ENCODE assay signal across 20 mouse cellular contexts in genomic region chr4:152999526-152999925, GRCm38 (mm10).
DNase-seq lines count a peak whose midpoint lies in the region; ATAC-seq and TF ChIP-seq lines count a peak whose summit lies in the region.
"Had no signal": no experiment of that assay in that cellular context is flagged by ENCODE, and none has a peak within 500 bp of the region (broad histone marks: within the 10 kb centered on the region; RNA-seq: fewer than 3 reads in every experiment).

No protein-coding gene starts in this region.

- peaks cover 21% of the 10 kb centered on the region for H3K4me1 ChIP-seq in hindbrain, embryonic 10.5 days (replicated peaks)
- no peaks in the 10 kb centered on the region for H3K4me1 ChIP-seq in hindbrain, postnatal 0 days (ENCODE audit: insufficient read depth, low read length)
- H3K4me1 ChIP-seq in ES-E14 (ENCODE audit: control insufficient read depth in 2 of 2, insufficient read depth in 2 of 2, low read length in 2 of 2, poor library complexity in 1 of 2), result no peaks in the 10 kb centered on the region; a peak in 1 of 4 replicates
- H3K4me1 ChIP-seq in hindbrain, embryonic 11.5 days (replicated peaks; ENCODE audit: control insufficient read depth, insufficient read depth, low read length), result no peaks in the 10 kb centered on the region
- H3K4me1 ChIP-seq in midbrain, embryonic 15.5 days, result peaks cover 7% of the 10 kb centered on the region; the same call in 1 of the 2 replicates
- 0 out of 2 replicates have a peak, but pooled peaks cover 4% of the 10 kb centered on the region for H3K4me1 ChIP-seq in liver, embryonic 12.5 days
- H3K4me1 ChIP-seq: liver, embryonic 13.5 days; stomach, embryonic 15.5 days had no signal

- ATAC-seq in hindbrain, postnatal 0 days, result no peak
- ATAC-seq in hindbrain, embryonic 11.5 days (ENCODE audit: low FRiP score), result no peak
- ATAC-seq in midbrain, embryonic 15.5 days (replicated peaks), result 0 out of 2 replicates have a peak, but pooled peaks have one; percentile 45
- no peak for ATAC-seq in liver, embryonic 12.5 days
- ATAC-seq: forebrain, postnatal 0 days had no signal

- peak; percentile 19 for DNase-seq in hindbrain, embryonic 10.5 days (ENCODE audit: low spot score)
- no peak for DNase-seq in hindbrain, postnatal 0 days (ENCODE audit: low spot score)
- no peak for DNase-seq in ES-E14 (ENCODE audit: low read depth, low spot score)
- DNase-seq in hindbrain, embryonic 11.5 days (ENCODE audit: low spot score), result peak; percentile 28
- no peak for DNase-seq in thymus, adult 18-20 months
- DNase-seq: cerebellum, adult 9-10 months; forebrain, postnatal 0 days; gastrocnemius, adult 2 months; kidney, adult 11 months; kidney, postnatal 14 days; liver, embryonic 13.5 days; right cerebral cortex, postnatal 14 days; thymus, postnatal 36 days had no signal

- 0 out of 2 replicates have a peak, but pooled peaks cover 5% of the 10 kb centered on the region for H3K27me3 ChIP-seq in hindbrain, embryonic 10.5 days (ENCODE audit: insufficient read depth, poor library complexity, severe bottlenecking)
- no peaks in the 10 kb centered on the region for H3K27me3 ChIP-seq in hindbrain, postnatal 0 days (ENCODE audit: insufficient read depth, low read length)
- no peaks in the 10 kb centered on the region for H3K27me3 ChIP-seq in hindbrain, embryonic 11.5 days (ENCODE audit: control insufficient read depth, insufficient read depth, low read length)
- no peaks in the 10 kb centered on the region for H3K27me3 ChIP-seq in midbrain, embryonic 15.5 days (replicated peaks)
- H3K27me3 ChIP-seq in liver, embryonic 12.5 days (replicated peaks), result no peaks in the 10 kb centered on the region
- H3K27me3 ChIP-seq: CH12.LX; liver, embryonic 13.5 days; stomach, embryonic 15.5 days had no signal

- no peak overlapping the region for H3K4me3 ChIP-seq in hindbrain, embryonic 10.5 days
- no peak overlapping the region for H3K4me3 ChIP-seq in hindbrain, postnatal 0 days (ENCODE audit: low read length)
- H3K4me3 ChIP-seq in ES-E14 (ENCODE audit: insufficient read depth in 1 of 2, low read depth in 1 of 2, low read length in 2 of 2, poor library complexity in 1 of 2, severe bottlenecking in 1 of 2), result 0 out of 4 replicates have a peak overlapping the region, but pooled peaks have one; percentile 5 to 21
- H3K4me3 ChIP-seq in hindbrain, embryonic 11.5 days (ENCODE audit: low read depth, low read length), result no peak overlapping the region
- no peak overlapping the region for H3K4me3 ChIP-seq in midbrain, embryonic 15.5 days
- no peak overlapping the region for H3K4me3 ChIP-seq in liver, embryonic 12.5 days
- H3K4me3 ChIP-seq: erythroblast, embryonic 14.5 days; gastrocnemius, adult 2 months; left cerebral cortex, adult 2 months; liver, embryonic 13.5 days; myocyte; stomach, embryonic 15.5 days had no signal

- no peaks in the 10 kb centered on the region for H3K36me3 ChIP-seq in hindbrain, embryonic 10.5 days
- no peaks in the 10 kb centered on the region for H3K36me3 ChIP-seq in hindbrain, postnatal 0 days (ENCODE audit: insufficient read depth, low read length)
- H3K36me3 ChIP-seq in ES-E14 (ENCODE audit: control insufficient read depth, insufficient read depth, low read length, poor library complexity, severe bottlenecking), result no peaks in the 10 kb centered on the region
- no peaks in the 10 kb centered on the region for H3K36me3 ChIP-seq in hindbrain, embryonic 11.5 days (ENCODE audit: control insufficient read depth, insufficient read depth, low read length)
- H3K36me3 ChIP-seq in midbrain, embryonic 15.5 days (replicated peaks), result no peaks in the 10 kb centered on the region
- H3K36me3 ChIP-seq in liver, embryonic 12.5 days, result no peaks in the 10 kb centered on the region
- H3K36me3 ChIP-seq: liver, embryonic 13.5 days; stomach, embryonic 15.5 days had no signal

- WGBS in hindbrain, embryonic 10.5 days, result 52% methylated on average over 18 of the region's 18 CpGs
- WGBS in hindbrain, postnatal 0 days, result 33% methylated on average over 18 of the region's 18 CpGs
- WGBS in hindbrain, embryonic 11.5 days, result 41% methylated on average over 18 of the region's 18 CpGs
- WGBS in midbrain, embryonic 15.5 days, result 29% methylated on average over 18 of the region's 18 CpGs
- 75% methylated on average over 18 of the region's 18 CpGs for WGBS in liver, embryonic 12.5 days (ENCODE audit: insufficient replicate concordance)

- 0 out of 2 replicates have a peak overlapping the region, but pooled peaks have one; percentile 3 for H3K27ac ChIP-seq in hindbrain, embryonic 10.5 days
- H3K27ac ChIP-seq in hindbrain, postnatal 0 days, result no peak overlapping the region
- H3K27ac ChIP-seq in ES-E14 (ENCODE audit: insufficient read depth, low read depth, low read length, poor library complexity, severe bottlenecking), result no peak overlapping the region
- H3K27ac ChIP-seq in hindbrain, embryonic 11.5 days (ENCODE audit: low read depth, low read length), result no peak overlapping the region
- H3K27ac ChIP-seq in midbrain, embryonic 15.5 days, result no peak overlapping the region
- H3K27ac ChIP-seq in liver, embryonic 12.5 days, result no peak overlapping the region
- H3K27ac ChIP-seq: gastrocnemius, adult 2 months; left cerebral cortex, adult 2 months; liver, embryonic 13.5 days; stomach, embryonic 15.5 days had no signal

- H3K4me2 ChIP-seq in hindbrain, postnatal 0 days (ENCODE audit: low read depth, low read length), result no peak overlapping the region
- no peak overlapping the region for H3K4me2 ChIP-seq in hindbrain, embryonic 11.5 days (replicated peaks; ENCODE audit: low read depth, low read length)
- peak overlapping the region; percentile 4; the same call in 1 of the 2 replicates for H3K4me2 ChIP-seq in midbrain, embryonic 15.5 days
- H3K4me2 ChIP-seq in liver, embryonic 12.5 days, result no peak overlapping the region
- H3K4me2 ChIP-seq: liver, embryonic 13.5 days; stomach, embryonic 15.5 days had no signal

- no peak for TF ChIP-seq CTCF in hindbrain, postnatal 0 days (IDR thresholded peaks at IDR 0.05; ENCODE audit: low read depth)

- H3K9ac ChIP-seq in hindbrain, postnatal 0 days (replicated peaks; ENCODE audit: low read length), result no peak overlapping the region
- H3K9ac ChIP-seq in ES-E14 (ENCODE audit: insufficient read depth, low read depth, low read length, poor library complexity, severe bottlenecking), result no peak overlapping the region
- H3K9ac ChIP-seq in hindbrain, embryonic 11.5 days (ENCODE audit: low read depth, low read length), result no peak overlapping the region
- H3K9ac ChIP-seq in midbrain, embryonic 15.5 days, result 0 out of 2 replicates have a peak overlapping the region, but pooled peaks have one; percentile 9
- H3K9ac ChIP-seq in liver, embryonic 12.5 days, result no peak overlapping the region
- H3K9ac ChIP-seq: forebrain, postnatal 0 days; liver, embryonic 13.5 days; stomach, embryonic 15.5 days had no signal

- in situ Hi-C loops in ES-E14 (cut with MboI; ENCODE audit: low sequenced_read_pairs in 2 of 2, unreplicated experiment in 2 of 2), result no loop called here

- H3K9me3 ChIP-seq in hindbrain, embryonic 10.5 days, result no peaks in the 10 kb centered on the region
- no peaks in the 10 kb centered on the region for H3K9me3 ChIP-seq in hindbrain, postnatal 0 days (ENCODE audit: low read length)
- H3K9me3 ChIP-seq in ES-E14 (ENCODE audit: control insufficient read depth, insufficient read depth, low read depth, low read length), result no peaks in the 10 kb centered on the region
- no peaks in the 10 kb centered on the region for H3K9me3 ChIP-seq in hindbrain, embryonic 11.5 days (ENCODE audit: control insufficient read depth, low read length)
- no peaks in the 10 kb centered on the region for H3K9me3 ChIP-seq in midbrain, embryonic 15.5 days
- no peaks in the 10 kb centered on the region for H3K9me3 ChIP-seq in liver, embryonic 12.5 days (replicated peaks)
- H3K9me3 ChIP-seq: stomach, embryonic 15.5 days had no signal

TF ChIP-seq in ES-E14, 5 proteins besides CTCF, POLR2A, EP300 and RAD21:
- no peak for TF ChIP-seq ZNF384 (IDR thresholded peaks at IDR 0.05; ENCODE audit: low read depth, low read length)
- TF ChIP-seq HCFC1 (IDR thresholded peaks at IDR 0.05; ENCODE audit: borderline replicate concordance, insufficient read depth, low read length), result no peak
- TF ChIP-seq MAFK (IDR thresholded peaks at IDR 0.05; ENCODE audit: insufficient read depth, low read depth, low read length), result no peak
- no peak for TF ChIP-seq ZC3H11A (IDR thresholded peaks at IDR 0.05; ENCODE audit: borderline replicate concordance, low read depth, low read length)
- TF ChIP-seq CHD2 (IDR thresholded peaks at IDR 0.05; ENCODE audit: low read depth, low read length), result no peak

Comparison
In these comparisons a context has a peak if more than half of its experiments do, and no peak if none do; other contexts are left out.
1. DNase-seq: peak in hindbrain, embryonic 10.5 days (single experiment) and hindbrain, embryonic 11.5 days (single experiment); none in hindbrain, postnatal 0 days (single experiment), ES-E14 (single experiment) and thymus, adult 18-20 months (0 of 2).
2. H3K4me3 ChIP-seq: peak in ES-E14 (2 of 2); none in hindbrain, embryonic 10.5 days (single experiment), hindbrain, postnatal 0 days (single experiment), hindbrain, embryonic 11.5 days (single experiment), midbrain, embryonic 15.5 days (single experiment) and liver, embryonic 12.5 days (single experiment).